Comparison of ENCODE assay signal across 16 mouse cellular contexts in the genomic region with DNA sequence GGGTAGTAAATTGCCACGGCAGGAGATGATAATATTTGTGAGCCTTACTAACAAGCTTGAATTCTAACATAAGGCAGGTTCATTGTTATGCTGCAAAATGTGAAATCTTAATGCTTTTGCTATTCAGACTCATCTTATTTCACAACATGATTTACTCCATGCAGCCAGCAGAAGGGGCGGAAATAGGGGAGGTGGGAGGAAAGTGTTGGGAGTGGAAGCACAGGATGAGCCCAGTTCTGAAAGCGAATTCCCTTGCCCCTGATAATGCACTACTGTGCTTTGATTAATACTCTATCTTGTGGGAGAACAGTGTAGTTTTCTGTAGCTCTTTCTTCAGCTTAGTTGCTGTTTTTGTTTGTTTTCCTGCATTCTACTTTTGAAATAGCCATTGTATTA.
DNase-seq lines count a peak whose midpoint lies in the region; ATAC-seq and TF ChIP-seq lines count a peak whose summit lies in the region.
"Had no signal": no experiment of that assay in that cellular context is flagged by ENCODE, and none has a peak within 500 bp of the region (broad histone marks: within the 10 kb centered on the region; RNA-seq: fewer than 3 reads in every experiment).

No protein-coding gene starts in this region.

- H3K27ac ChIP-seq in midbrain, postnatal 0 days (ENCODE audit: low read depth, low read length), result 0 out of 2 replicates have a peak overlapping the region, but pooled peaks have one; percentile 32
- H3K27ac ChIP-seq: kidney, embryonic 15.5 days had no signal

- WGBS in midbrain, postnatal 0 days, result 53% methylated on average over 3 of the region's 3 CpGs

- no peak for TF ChIP-seq CTCF in midbrain, postnatal 0 days (IDR thresholded peaks at IDR 0.05)

- no peaks in the 10 kb centered on the region for H3K9me3 ChIP-seq in midbrain, postnatal 0 days (ENCODE audit: low read length)
- H3K9me3 ChIP-seq: heart, embryonic 12.5 days; kidney, embryonic 15.5 days had no signal

- H3K4me2 ChIP-seq in midbrain, postnatal 0 days (ENCODE audit: low read depth, low read length, poor library complexity, severe bottlenecking), result peak overlapping the region; percentile 20; the same call in 1 of the 2 replicates
- H3K4me2 ChIP-seq: heart, embryonic 12.5 days; kidney, embryonic 15.5 days had no signal

- H3K27me3 ChIP-seq in midbrain, postnatal 0 days (ENCODE audit: insufficient read depth, low read length), result no peaks in the 10 kb centered on the region
- H3K27me3 ChIP-seq: heart, embryonic 12.5 days had no signal

- peak; percentile 1 for DNase-seq in layer of hippocampus, adult 9-10 months (ENCODE audit: low spot score)
- no peak for DNase-seq in layer of hippocampus, adult 11-12 months (ENCODE audit: low spot score)
- peak; percentile 1 for DNase-seq in right cerebral cortex, adult 18-20 months
- DNase-seq in right cerebral cortex, postnatal 10 days (ENCODE audit: low spot score in 2 of 2), result no peak
- DNase-seq in midbrain, postnatal 0 days (ENCODE audit: low spot score), result no peak
- DNase-seq in cerebellum, postnatal 25 days, result no peak
- DNase-seq in urinary bladder, postnatal 36 days (ENCODE audit: low spot score in 2 of 2), result no peak
- DNase-seq: adrenal gland, postnatal 10 days; heart, postnatal 36 days; liver; lung, adult 18-20 months; thymus, adult 18-20 months had no signal

- no peaks in the 10 kb centered on the region for H3K4me1 ChIP-seq in midbrain, postnatal 0 days (ENCODE audit: insufficient read depth, low read length)
- H3K4me1 ChIP-seq: heart, embryonic 12.5 days; kidney, embryonic 15.5 days had no signal

- no peak overlapping the region for H3K9ac ChIP-seq in midbrain, postnatal 0 days (replicated peaks; ENCODE audit: low read length, poor library complexity, severe bottlenecking)
- H3K9ac ChIP-seq: heart, embryonic 12.5 days; kidney, embryonic 15.5 days had no signal

- no peak overlapping the region for H3K4me3 ChIP-seq in midbrain, postnatal 0 days (ENCODE audit: low read depth, low read length)
- H3K4me3 ChIP-seq: erythroblast, embryonic 14.5 days; heart, embryonic 12.5 days; kidney, embryonic 15.5 days had no signal

- ATAC-seq in midbrain, postnatal 0 days (ENCODE audit: low FRiP score), result no peak
- ATAC-seq: intestine, embryonic 16.5 days had no signal

- no peaks in the 10 kb centered on the region for H3K36me3 ChIP-seq in midbrain, postnatal 0 days (ENCODE audit: insufficient read depth, low read length)
- H3K36me3 ChIP-seq: heart, embryonic 12.5 days; kidney, embryonic 15.5 days had no signal

Comparison
In these comparisons a context has a peak if more than half of its experiments do, and no peak if none do; other contexts are left out.
1. DNase-seq: peak in layer of hippocampus, adult 9-10 months (single experiment) and right cerebral cortex, adult 18-20 months (single experiment); none in layer of hippocampus, adult 11-12 months (single experiment), right cerebral cortex, postnatal 10 days (0 of 2), midbrain, postnatal 0 days (single experiment), cerebellum, postnatal 25 days (0 of 2) and urinary bladder, postnatal 36 days (0 of 2).